Mouse (Mus musculus) left cerebral cortex, postnatal 10 days (tissue): Measurements from ENCODE around the gene Eapp. TPM values are rescaled to one million over a fixed set of nuclear protein-coding genes. Genes with fewer than 3 reads are reported as not detected.
"Not testable (repeated sequence)": the region's sequence is repeated elsewhere in the genome, so short reads cannot be mapped to it uniquely, and the experiment has no call there.

Experiments used
- DNase-seq, 2 experiments: peaks; one replicate each; pipeline ENCODE4 v3.0.0; 2021 to 2022; ENCODE audit warnings: low spot score in 2 of 2, mixed read lengths in 1 of 2; ENCODE audit errors: extremely low spot score in 1 of 2
- intact Hi-C: fragments of 180-260 bp; cut with DNase I; formaldehyde crosslinking; loops from one replicate; pipeline ENCODE4 v1.15.1; 2025
- total RNA-seq, 2 experiments: library from RNA; stranded (reverse); gene quantifications; 2 replicates each; pipeline ENCODE4 v1.2.3; 2021

The Eapp gene
- 10 to 100 TPM; 38.0 to 44.2 TPM for total RNA-seq

DNA sequence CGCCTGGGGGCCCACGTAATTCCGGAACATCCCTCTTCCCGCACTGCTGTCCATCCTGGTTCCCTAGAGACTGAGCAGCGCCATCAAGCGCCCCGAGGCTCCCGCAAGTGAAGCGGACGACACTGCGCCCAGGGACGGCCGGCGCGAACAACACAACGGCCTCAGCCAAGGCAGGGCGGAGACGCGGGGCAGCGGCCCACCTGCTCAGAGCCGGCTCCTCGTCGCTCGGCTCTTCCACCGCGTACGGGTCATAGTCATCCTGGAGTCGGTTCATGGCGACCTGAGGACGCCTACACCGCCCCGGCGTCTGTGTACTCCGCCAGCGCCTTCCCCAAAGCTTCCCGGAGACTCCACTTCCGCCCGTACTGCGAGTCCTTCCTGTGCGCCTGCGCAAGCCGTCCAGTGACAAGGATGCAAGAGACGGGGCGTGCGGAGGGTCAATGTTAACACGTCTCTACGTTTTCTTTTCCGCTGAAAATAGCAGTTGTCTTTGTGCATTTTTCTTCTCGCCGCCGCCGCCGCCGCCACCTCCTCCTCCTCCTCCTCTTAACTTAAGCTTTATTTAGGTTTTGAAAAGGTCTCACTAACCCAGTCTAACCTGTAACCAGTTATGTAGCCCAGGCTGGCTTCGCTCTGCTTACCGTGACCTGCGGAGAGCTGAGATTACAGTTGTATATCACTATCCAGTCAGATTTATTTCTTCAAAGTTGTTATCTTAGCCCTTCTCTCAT is at the start of gene Eapp:
Gene Eapp (minus strand): TSS at position 387 of the 731 bp plus-strand sequence.
- intact Hi-C loops: no loop called here
- peak; percentile 95 to 98 for DNase-seq

DNA sequence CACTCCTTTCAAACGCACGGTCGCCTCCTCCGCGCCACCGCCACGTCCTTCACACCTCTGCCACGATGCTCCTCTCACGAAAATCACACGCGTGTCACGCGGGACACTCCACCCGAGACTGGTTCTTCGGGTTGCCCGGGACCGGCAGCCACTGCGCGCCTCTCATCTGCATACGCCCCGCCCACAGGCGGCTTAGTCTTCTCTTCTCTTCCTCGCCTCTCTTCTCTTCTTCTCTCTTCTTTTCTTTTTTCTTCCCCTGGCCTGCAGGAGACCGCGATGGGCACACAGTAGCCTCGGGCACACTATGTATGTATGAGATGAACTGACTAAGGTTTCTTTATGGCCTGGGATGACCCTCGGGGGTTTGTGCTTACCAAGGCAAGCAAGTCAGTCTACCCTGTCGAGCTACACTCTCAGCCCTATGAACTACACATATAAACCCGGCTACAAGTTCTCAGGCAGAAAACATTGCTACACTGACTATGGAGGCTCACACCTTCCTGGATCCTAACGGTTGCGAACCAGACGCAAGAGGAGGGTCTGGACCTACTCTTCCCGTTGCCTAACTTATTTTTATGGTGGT is 43.1 kb upstream of the Eapp start:
- intact Hi-C loops, DNase-seq: not testable (repeated sequence)

DNA sequence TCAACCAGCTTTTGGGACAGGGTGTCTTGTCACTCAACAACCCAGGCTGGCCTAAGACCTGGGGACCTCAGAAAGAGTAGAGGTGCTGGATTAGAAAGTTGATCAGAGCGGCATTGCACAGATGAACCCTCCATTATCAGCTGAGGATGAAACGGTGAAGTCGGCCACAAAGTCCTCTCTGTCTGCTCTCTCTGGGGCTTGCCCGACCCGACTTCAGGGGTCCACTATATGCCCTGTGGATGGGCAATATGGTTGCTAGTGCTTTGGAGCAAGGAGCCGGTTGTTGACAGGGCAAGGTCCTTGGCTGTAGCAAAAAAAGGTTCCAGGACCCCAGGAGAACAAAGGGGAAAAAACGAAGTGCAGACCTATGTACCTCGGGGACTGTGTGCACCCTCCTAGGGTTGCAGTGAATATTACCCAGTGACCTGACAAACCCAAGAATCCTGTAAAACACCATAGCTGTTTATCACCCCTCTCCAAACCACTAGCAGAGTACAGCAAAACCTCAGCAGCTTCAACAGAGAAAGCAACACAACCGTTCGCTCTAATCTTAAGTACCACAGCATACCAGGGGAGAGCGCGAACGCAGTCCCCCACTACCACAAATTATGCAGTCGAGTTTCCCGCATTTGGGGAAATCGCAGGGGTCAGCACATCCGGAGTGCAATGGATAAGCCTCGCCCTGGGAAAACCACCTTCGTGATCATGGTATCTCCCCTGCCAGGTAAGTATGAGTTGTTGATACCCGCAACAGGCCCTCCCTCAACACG is 42.4 kb upstream of the Eapp start:
- DNase-seq, intact Hi-C loops: not testable (repeated sequence)

DNA sequence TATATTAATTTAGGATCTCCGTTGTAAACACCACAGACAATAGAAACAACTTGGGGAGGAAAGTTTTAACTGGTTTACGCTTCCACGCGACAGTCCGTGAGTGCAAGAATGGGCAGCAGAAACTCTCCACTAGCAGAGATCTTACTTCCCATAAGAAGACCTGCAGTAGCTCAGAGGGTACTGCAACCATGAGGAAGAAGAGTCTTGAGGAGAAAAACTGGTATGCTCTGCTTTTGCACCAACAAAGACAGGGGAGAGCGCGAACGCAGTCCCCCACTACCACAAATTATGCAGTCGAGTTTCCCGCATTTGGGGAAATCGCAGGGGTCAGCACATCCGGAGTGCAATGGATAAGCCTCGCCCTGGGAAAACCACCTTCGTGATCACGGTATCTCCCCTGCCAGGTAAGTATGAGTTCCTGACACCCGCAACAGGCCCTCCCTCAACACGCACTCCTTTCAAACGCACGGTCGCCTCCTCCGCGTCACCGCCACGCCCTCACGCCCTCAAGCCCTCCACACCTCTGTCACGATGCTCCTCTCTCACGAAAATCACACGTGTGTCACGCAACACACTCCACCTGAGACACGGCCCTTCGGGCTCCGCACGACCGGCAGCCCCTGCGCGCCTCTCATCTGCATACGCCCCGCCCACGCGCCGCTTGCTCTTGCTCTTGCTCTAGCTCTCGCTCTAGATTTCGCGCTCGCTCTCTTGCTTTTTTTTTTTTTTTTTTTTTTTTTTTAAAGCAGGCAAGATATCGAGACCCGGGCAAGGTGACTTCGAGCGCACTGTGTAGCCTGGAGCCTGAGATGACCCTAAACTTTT is 38.8 kb upstream of the Eapp start:
- intact Hi-C loops: not testable (repeated sequence)

DNA sequence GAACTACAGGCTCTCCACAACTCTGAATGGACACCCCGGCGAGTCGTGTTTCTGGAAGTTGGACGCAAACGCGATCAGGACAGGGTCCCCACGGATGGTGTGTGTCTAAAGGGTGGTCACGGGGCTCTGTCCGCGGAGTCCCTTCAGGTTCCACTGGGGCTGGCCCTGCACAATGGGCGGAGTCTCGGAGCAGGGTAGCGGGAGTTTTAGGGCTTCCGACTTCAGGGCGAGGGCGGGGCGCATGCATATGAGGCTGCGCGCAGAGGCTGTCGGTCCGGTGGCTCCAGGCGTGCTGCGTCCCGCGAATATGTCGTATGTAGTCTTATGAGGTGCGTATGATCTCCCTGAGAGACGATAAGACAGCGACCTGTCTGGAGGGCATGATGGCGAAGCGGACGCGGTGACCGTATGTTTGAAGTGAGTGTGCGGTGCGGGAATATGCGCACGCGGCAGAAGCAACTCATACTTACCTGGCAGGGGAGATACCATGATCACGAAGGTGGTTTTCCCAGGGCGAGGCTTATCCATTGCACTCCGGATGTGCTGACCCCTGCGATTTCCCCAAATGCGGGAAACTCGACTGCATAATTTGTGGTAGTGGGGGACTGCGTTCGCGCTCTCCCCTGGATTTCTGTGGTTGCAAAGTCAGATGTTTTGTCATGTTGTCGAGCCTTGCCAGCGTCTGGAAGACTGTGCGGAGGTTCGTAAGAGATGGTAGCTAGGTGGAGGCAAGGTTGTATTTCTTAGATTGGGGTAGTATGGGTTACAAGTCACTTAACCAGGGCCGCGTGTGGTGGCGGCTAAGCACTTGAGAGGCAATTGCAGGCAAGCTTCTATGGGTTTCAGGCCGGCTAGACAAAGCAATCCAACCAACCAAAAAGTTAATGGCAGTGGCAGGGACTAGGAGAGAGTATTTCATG is 33.7 kb upstream of the Eapp start:
- intact Hi-C loops, DNase-seq: not testable (repeated sequence)

More for the DNA sequence above, 38.8 kb upstream of the Eapp start:
- DNase-seq: peak; percentile 30 to 57

DNA sequence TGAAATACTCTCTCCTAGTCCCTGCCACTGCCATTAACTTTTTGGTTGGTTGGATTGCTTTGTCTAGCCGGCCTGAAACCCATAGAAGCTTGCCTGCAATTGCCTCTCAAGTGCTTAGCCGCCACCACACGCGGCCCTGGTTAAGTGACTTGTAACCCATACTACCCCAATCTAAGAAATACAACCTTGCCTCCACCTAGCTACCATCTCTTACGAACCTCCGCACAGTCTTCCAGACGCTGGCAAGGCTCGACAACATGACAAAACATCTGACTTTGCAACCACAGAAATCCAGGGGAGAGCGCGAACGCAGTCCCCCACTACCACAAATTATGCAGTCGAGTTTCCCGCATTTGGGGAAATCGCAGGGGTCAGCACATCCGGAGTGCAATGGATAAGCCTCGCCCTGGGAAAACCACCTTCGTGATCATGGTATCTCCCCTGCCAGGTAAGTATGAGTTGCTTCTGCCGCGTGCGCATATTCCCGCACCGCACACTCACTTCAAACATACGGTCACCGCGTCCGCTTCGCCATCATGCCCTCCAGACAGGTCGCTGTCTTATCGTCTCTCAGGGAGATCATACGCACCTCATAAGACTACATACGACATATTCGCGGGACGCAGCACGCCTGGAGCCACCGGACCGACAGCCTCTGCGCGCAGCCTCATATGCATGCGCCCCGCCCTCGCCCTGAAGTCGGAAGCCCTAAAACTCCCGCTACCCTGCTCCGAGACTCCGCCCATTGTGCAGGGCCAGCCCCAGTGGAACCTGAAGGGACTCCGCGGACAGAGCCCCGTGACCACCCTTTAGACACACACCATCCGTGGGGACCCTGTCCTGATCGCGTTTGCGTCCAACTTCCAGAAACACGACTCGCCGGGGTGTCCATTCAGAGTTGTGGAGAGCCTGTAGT is 23.4 kb upstream of the Eapp start:
- intact Hi-C loops, DNase-seq: not testable (repeated sequence)

DNA sequence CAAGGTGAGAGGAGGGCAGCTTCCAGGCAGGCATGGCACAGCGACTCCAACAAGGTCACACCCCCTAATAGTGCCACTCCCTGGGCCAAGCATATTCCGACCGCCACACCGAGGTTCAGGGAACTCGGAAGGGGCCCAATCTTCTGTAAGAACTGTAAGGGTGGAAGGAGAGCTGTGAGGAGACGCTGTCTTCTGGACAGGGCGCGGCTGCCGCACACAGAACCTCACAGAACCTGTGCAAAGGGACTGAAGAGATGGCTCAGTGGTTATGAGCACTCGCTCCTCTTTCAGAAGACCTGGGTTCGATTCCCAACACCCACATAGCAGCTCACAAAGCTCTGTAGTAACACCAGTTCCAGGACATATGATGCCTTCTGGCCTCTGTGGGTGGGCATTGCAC is 21.8 kb upstream of the Eapp start:
- intact Hi-C loops: not testable (repeated sequence)

DNA sequence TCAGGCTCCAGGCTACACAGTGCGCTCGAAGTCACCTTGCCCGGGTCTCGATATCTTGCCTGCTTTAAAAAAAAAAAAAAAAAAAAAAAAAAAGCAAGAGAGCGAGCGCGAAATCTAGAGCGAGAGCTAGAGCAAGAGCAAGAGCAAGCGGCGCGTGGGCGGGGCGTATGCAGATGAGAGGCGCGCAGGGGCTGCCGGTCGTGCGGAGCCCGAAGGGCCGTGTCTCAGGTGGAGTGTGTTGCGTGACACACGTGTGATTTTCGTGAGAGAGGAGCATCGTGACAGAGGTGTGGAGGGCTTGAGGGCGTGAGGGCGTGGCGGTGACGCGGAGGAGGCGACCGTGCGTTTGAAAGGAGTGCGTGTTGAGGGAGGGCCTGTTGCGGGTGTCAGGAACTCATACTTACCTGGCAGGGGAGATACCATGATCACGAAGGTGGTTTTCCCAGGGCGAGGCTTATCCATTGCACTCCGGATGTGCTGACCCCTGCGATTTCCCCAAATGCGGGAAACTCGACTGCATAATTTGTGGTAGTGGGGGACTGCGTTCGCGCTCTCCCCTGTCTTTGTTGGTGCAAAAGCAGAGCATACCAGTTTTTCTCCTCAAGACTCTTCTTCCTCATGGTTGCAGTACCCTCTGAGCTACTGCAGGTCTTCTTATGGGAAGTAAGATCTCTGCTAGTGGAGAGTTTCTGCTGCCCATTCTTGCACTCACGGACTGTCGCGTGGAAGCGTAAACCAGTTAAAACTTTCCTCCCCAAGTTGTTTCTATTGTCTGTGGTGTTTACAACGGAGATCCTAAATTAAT is 18.3 kb upstream of the Eapp start:
- peak; percentile 56 to 60 for DNase-seq
- intact Hi-C loops: not testable (repeated sequence)

More for the DNA sequence above, 21.8 kb upstream of the Eapp start:
- not testable (repeated sequence) for DNase-seq

DNA sequence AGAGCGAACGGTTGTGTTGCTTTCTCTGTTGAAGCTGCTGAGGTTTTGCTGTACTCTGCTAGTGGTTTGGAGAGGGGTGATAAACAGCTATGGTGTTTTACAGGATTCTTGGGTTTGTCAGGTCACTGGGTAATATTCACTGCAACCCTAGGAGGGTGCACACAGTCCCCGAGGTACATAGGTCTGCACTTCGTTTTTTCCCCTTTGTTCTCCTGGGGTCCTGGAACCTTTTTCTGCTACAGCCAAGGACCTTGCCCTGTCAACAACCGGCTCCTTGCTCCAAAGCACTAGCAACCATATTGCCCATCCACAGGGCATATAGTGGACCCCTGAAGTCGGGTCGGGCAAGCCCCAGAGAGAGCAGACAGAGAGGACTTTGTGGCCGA is 14.8 kb upstream of the Eapp start:
- intact Hi-C loops: not testable (repeated sequence)
- peak; percentile 50 to 73 for DNase-seq

DNA sequence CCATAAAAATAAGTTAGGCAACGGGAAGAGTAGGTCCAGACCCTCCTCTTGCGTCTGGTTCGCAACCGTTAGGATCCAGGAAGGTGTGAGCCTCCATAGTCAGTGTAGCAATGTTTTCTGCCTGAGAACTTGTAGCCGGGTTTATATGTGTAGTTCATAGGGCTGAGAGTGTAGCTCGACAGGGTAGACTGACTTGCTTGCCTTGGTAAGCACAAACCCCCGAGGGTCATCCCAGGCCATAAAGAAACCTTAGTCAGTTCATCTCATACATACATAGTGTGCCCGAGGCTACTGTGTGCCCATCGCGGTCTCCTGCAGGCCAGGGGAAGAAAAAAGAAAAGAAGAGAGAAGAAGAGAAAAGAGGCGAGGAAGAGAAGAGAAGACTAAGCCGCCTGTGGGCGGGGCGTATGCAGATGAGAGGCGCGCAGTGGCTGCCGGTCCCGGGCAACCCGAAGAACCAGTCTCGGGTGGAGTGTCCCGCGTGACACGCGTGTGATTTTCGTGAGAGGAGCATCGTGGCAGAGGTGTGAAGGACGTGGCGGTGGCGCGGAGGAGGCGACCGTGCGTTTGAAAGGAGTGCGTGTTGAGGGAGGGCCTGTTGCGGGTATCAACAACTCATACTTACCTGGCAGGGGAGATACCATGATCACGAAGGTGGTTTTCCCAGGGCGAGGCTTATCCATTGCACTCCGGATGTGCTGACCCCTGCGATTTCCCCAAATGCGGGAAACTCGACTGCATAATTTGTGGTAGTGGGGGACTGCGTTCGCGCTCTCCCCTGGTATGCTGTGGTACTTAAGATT is 14.2 kb upstream of the Eapp start:
- DNase-seq, intact Hi-C loops: not testable (repeated sequence)

DNA sequence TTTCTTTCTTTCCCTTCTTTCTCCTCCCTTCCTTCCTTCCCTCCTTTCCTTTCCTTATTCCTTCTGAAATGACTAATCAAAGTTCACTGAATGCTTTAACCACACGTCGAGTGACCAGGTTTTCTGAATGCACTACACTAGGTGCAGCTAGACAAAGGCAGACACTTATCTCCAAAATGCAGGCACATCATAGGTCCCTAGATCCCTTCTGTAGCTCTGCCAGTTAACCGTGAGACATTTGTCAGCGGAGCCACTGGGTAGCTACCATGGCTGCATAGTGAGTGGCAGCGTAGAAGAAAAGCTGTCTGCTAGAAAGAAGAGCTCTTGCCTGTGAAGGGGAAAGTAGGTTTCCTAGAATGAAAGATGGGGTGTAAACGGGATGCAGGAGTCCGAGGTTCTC is 3.7 kb upstream of the Eapp start:
- DNase-seq: no peak
- intact Hi-C loops: no loop called here

DNA sequence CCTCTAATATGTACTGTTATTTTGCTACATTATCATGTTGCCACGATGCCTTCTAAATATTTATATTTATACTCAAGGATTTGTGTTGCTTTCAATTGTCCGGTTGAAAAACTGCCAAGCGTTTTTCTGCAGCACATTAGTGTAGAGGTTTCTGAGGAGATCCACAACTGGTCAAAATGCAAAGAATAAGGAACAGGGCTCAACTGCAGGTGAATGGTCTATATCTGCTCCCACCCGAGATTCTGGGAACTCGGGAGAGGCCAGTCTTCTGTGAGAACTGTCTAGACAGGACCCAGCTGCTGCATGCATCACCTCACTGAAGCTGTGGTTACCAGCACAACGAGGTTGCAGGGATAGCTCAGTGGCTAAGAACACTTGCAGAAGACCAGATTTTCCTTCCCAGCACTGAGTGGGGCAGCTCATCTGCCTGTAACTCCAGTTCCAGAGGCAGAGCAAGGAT is 2.1 kb upstream of the Eapp start:
- peak in 1 of 2 experiments; percentile 22 for DNase-seq
- intact Hi-C loops: no loop called here

DNA sequence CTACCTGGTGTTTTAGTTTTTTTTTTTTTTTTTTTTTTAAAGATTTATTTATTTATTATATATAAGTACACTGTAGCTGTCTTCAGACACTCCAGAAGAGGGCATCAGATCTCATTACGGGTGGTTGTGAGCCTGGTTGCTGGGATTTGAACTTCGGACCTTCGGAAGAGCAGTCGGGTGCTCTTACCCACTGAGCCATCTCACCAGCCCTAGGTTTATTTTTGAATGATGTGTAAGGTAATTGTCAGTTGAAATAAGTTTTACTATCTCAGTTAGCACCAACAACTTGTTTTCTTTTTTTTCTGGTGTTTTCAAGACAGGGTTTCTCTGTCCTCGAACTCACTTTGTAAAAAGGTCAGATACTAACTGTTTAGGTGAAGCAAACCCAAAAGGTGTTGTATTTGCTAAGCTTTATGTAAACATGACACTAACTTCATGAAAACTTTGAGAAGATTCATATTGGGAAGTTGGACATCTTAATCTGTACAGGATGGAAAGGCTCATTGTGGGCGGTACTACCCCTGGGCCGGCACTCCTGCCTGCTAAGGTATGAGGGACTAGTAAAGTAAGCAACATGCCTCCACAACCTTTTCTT is 1.4 kb upstream of the Eapp start:
- peak; percentile 46 to 52 for DNase-seq
- intact Hi-C loops: no loop called here

DNA sequence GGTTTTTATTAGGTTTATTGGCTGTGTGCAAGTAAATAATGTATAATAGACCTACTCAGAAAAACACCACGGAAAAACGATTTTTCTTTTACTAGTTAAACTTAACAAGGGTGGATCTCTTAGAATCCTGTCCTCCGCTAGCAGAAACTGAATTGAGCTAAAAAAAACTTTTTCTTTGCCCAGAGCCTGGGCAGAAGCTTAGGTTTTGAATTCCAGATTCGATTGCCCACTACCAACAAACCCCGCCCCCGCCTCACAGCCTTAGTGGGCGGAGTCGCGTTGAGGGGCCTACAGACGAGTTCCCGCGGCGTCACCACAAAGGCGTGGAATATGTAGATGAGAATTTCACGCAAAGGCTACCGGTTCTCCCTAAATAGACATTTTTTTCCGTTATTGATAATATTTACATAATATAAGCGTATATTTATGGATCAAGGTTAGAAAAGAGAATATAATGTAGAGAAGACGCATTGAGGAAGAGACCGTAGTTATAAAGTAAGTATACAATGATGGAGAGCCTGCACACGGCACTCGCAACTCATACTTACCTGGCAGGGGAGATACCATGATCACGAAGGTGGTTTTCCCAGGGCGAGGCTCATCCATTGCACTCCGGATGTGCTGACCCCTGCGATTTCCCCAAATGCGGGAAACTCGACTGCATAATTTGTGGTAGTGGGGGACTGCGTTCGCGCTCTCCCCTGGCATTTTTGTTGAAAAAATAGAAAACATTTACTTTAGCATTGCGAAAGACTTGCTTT is 725 bp upstream of the Eapp start:
- DNase-seq: peak; percentile 92 to 97
- intact Hi-C loops: no loop called here
